Mouse (Mus musculus): ENCODE measurements around the gene Mgme1. TPM values are rescaled to one million over a fixed set of nuclear protein-coding genes. Genes with fewer than 3 reads are reported as not detected.

Mgme1 gene
- polyA plus RNA-seq, 1 experiment from 2014 or later: 24.2 TPM

DNA sequence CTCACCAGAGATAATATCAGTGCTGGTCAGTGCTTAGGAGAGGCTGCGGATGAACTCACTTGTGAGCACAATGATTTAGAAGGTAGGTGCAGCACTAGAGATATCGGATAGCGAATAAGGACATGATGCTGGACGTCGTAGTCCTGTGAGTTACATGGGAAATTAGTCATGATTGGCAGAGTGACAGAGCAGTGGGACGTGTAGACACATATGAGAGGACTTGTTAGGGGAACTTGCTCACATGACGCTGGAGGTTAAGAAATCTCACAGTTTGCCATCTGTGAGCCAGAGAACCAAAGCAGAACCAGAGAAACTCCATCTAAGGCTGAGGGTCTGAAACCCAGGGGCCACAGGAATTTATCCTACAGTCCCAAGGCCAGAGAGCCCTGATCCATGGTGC, 19.9 kb downstream of the Mgme1 start:
- no peak overlapping the region for H3K9ac ChIP-seq
- ATAC-seq (replicated peaks; ENCODE audit: low FRiP score): no peak
- H3K4me2 ChIP-seq: no peak overlapping the region
- no peaks in the 10 kb centered on the region for H3K36me3 ChIP-seq
- H3K27me3 ChIP-seq: no peaks in the 10 kb centered on the region
- H3K27ac ChIP-seq: no peak overlapping the region
- no peak overlapping the region for H3K4me3 ChIP-seq (replicated peaks)
- whole genome bisulfite sequencing: 75% methylated on average over 7 of the region's 7 CpGs
- no peaks in the 10 kb centered on the region for H3K9me3 ChIP-seq (replicated peaks)
- H3K4me1 ChIP-seq: 0 out of 2 replicates have a peak, but pooled peaks cover 5% of the 10 kb centered on the region

DNA sequence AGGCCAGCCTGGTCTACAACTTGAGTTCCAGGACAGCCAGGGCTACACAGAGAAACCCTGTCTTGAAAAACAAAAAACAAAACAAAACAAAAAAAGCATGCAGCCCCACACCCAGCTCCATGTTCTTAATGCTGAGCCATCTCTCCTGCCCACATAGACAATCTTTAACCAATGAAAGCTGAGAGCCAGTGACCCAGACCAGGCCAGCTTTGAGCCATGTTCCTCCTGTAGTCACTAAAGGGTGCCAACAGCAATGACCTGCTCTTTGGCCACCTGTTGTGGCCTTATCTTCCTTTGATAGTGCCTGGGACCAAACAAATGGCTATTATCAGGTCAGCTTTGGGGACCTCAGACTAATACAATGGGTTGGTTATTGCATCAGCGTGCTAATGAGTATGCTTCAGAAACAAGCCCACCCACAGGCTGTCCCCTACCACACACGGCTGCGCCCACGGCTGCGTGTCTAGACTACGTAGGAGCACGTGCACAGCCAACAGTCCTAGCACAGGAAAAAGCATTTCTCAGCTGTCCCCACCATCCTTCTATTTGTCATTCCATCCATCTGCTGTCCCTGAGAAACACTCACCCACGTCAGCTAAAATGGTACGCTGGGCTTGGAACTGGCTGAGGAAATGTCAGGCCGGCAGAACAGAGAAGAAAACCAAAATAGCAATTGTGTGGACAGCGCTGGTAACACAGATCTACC, 21.3 kb downstream of the Mgme1 start:
- Histone ChIP-seq H3K4me1 (0 out of 2 replicates have a peak, but pooled peaks cover 5% of the 10 kb centered on the region), H3K27me3 (no peaks in the 10 kb centered on the region), H3K4me3 (replicated peaks) (no peak overlapping the region), H3K4me2 (no peak overlapping the region), H3K9me3 (replicated peaks) (no peaks in the 10 kb centered on the region), H3K27ac (no peak overlapping the region), H3K9ac (no peak overlapping the region), H3K36me3 (no peaks in the 10 kb centered on the region)
- no peak for ATAC-seq (replicated peaks; ENCODE audit: low FRiP score)
- WGBS: 78% methylated on average over 11 of the region's 11 CpGs

DNA sequence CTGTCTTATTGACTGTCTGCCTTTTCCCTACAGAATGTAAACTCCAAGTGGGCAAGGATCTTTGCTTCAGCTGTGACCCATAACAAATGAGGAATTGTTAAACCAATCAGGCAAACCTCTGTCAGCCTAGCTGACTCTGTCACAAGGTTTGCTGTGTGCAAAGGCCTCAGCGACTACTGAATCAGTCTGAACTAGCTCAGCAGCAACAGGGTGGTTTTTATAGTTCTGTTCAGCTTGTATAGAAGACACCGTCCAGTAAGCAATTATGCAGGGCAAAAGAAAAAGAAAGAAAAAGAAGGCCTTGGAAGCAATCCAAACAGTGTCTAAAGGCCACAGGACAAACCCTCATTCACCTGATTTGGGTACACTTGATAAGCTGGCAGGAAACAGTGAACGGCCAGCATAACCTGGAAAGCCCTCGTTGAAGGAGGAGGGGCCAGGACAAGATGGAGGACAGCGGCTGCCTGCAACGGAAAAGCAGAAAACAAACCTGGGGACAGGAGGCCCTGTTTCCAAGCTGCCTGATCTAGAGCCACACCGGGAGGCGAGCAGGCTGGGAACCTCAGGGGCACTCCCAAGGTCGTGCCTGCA, 24.8 kb downstream of the Mgme1 start:
- Histone ChIP-seq H3K9me3 (replicated peaks) (no peaks in the 10 kb centered on the region), H3K4me3 (replicated peaks) (no peak overlapping the region), H3K4me2 (no peak overlapping the region), H3K27ac (no peak overlapping the region), H3K36me3 (no peaks in the 10 kb centered on the region), H3K9ac (no peak overlapping the region), H3K27me3 (no peaks in the 10 kb centered on the region), H3K4me1 (peaks cover 10% of the 10 kb centered on the region)
- 64% methylated on average over 9 of the region's 9 CpGs for WGBS
- no peak for ATAC-seq (replicated peaks; ENCODE audit: low FRiP score)

DNA sequence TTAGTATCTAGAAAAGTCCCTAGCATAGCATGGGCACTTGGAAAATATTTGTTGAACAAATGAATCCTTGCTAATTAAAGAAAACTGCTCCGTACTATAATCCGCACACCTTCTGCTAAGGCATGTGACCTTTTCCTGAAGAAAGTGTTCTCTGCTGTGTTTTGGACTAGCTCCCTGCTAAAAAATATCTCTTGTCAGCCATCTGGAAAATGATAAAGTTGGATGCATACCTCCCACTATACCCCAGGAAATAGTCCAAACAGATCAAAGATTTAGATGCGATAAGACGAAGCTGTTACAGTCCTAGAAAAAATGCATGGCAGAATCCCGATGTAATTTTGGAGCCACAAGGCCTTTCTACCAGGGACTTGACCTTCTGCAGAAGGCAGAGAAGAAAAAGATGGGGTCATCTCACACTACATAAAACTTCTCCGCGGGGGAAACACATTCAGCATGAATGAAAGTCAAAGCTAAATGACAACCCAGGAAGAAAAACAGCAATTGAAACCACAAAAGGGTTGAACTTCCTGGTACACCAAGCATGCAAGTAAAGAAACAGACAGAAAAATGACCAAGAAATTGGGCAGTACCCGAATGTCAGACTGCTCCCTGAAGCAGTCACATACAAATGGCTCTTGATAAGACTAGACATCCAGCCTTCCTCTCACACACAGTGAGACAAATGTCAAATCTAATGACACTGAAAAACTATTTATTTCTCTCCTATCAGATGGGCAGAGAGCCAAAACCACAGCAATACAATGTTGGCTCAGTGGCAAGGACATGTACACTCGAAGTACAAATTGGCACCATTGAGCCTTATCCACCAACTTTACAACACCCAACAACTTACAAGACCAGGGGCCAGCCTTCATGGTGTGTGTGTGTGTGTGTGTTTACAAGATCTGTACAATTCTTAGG, 29.5 kb downstream of the Mgme1 start:
- Histone ChIP-seq H3K9me3 (replicated peaks) (no peaks in the 10 kb centered on the region), H3K4me2 (peak overlapping the region; percentile 9; the same call in 1 of the 2 replicates), H3K4me3 (replicated peaks) (no peak overlapping the region), H3K27ac (no peak overlapping the region), H3K9ac (no peak overlapping the region), H3K4me1 (peaks cover 12% of the 10 kb centered on the region), H3K36me3 (no peaks in the 10 kb centered on the region), H3K27me3 (no peaks in the 10 kb centered on the region)
- 41% methylated on average over 9 of the region's 9 CpGs for WGBS
- no peak for ATAC-seq (replicated peaks; ENCODE audit: low FRiP score)

DNA sequence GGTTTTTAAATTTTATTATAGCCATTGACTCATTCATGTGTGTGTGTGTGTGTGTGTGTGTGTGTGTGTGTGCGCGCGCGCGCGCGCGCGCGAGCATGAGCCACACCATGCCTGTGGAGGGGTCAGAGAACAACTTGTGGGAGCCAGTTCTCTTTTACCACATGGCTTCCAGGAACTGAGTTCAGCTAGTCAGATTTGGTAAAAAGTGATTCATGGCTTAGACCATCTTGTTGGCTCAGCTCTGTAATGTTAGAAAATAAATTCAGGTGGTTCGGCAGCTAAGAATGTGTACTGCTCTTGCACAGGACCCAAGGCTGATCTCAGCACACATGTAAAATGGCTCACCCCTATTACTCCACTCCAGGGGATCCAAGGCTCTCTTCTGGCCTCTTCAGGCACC, 30.6 kb downstream of the Mgme1 start:
- Histone ChIP-seq H3K27ac (no peak overlapping the region), H3K9ac (no peak overlapping the region), H3K4me2 (no peak overlapping the region), H3K36me3 (no peaks in the 10 kb centered on the region), H3K9me3 (replicated peaks) (no peaks in the 10 kb centered on the region), H3K4me3 (replicated peaks) (no peak overlapping the region), H3K4me1 (peaks cover 12% of the 10 kb centered on the region), H3K27me3 (no peaks in the 10 kb centered on the region)
- ATAC-seq (replicated peaks; ENCODE audit: low FRiP score): no peak
- 92% methylated on average over 11 of the region's 11 CpGs for WGBS

DNA sequence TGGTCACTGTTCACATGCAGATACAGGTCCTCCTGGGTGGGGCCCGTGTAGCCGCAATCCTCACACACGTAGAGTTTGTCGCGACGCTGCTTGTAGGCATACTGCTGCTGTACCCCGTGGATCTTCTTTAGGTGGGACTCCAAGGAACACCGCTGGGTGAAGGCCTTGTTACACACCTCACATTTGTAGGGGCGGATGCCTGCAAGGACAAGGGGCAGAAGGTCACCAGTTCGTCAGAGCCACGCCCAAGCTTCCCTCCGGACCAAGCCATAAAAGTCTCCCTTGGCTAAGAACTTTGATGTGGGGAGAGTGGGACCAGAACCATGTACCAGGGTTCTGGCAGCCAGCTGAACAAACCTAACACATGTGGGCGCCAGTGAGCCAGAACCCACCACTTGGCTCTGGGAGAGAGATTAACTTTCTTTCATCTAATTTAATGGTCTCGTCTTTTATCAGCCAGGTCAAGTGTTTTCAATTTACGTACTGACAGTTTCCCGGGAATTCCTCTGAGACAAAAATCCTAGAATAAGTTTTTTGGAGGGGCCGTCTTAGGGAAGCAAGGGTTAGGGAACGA, 35.3 kb downstream of the Mgme1 start:
- WGBS: 58% methylated on average over 18 of the region's 18 CpGs
- no peak overlapping the region for H3K4me2 ChIP-seq
- H3K27me3 ChIP-seq: no peaks in the 10 kb centered on the region
- H3K4me3 ChIP-seq (replicated peaks): no peak overlapping the region
- no peak overlapping the region for H3K27ac ChIP-seq
- no peaks in the 10 kb centered on the region for H3K9me3 ChIP-seq (replicated peaks)
- ATAC-seq (replicated peaks; ENCODE audit: low FRiP score): no peak
- H3K4me1 ChIP-seq: peaks cover 13% of the 10 kb centered on the region; the same call in 1 of the 2 replicates
- H3K9ac ChIP-seq: no peak overlapping the region
- no peaks in the 10 kb centered on the region for H3K36me3 ChIP-seq

DNA sequence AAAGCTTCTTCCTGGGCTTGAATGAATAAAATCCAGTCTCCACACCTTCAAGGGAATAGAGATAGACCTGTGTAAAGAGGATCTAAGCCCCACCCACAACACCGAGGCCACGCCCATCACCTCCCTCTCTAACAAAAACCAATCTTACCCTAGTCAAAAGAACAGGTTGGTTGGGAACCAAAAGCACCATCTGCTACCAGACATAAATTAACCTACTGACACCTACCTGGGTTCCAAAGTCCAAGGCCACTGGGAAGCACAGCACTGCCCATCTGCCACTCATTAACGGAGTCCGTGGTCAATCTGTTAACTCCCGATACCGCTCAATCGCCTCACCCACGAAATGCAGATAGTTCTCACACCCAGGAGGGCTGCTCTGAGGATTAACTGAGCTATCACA, 38.1 kb downstream of the Mgme1 start:
- 65% methylated on average over 8 of the region's 8 CpGs for WGBS
- Histone ChIP-seq H3K36me3 (no peaks in the 10 kb centered on the region), H3K4me3 (replicated peaks) (no peak overlapping the region), H3K4me2 (no peak overlapping the region), H3K9ac (no peak overlapping the region), H3K27ac (peak overlapping the region; percentile 15; the same call in 1 of the 2 replicates), H3K9me3 (replicated peaks) (no peaks in the 10 kb centered on the region), H3K4me1 (peaks cover 16% of the 10 kb centered on the region; the same call in 1 of the 2 replicates), H3K27me3 (no peaks in the 10 kb centered on the region)
- peak; percentile 74 for ATAC-seq (replicated peaks; ENCODE audit: low FRiP score)

DNA sequence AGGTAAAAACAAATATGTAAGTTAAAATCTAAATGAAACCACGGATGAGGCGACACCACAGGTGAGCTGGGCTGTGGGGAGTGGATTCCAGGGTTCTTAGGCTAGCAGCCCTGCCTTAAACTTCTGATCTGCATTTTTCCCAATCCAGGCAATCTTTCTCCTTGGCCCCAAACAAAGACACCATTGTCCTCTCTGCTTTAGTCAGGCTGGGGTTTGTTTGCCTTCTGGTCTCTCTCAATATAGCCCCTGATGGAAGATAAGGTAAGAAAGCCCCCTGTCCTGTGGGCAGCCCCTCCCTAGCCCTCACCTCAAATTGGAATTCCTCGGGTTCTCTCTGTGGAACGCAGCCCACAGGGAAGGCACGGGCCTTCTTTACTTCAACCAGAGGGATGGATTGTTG, 39.8 kb downstream of the Mgme1 start:
- no peak overlapping the region for H3K4me3 ChIP-seq (replicated peaks)
- peak overlapping the region; percentile 78 for H3K27ac ChIP-seq
- no peak overlapping the region for H3K9ac ChIP-seq
- H3K27me3 ChIP-seq: no peaks in the 10 kb centered on the region
- H3K4me2 ChIP-seq: no peak overlapping the region
- no peak for ATAC-seq (replicated peaks; ENCODE audit: low FRiP score)
- H3K9me3 ChIP-seq (replicated peaks): no peaks in the 10 kb centered on the region
- H3K36me3 ChIP-seq: no peaks in the 10 kb centered on the region
- peaks cover 16% of the 10 kb centered on the region; the same call in 1 of the 2 replicates for H3K4me1 ChIP-seq
- WGBS: 59% methylated on average over 5 of the region's 5 CpGs

DNA sequence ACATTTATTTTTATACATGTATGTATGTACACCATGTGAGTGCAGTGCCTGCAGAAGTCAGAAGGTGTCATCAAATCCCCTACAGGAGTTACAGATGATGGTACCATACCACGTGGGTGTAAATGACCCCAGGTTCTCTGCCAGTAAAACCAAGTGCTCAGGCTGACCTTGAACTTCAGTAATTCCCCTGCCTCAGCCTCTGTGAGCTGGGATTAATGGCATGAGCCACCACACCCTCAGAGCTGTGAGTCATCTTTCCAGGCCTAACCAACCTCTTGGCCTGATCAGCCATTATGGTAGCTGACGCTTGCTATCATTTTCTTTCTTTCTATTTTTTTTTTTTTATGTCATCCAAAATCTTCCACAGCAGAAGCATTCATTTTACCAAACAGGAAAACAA, 40.9 kb downstream of the Mgme1 start:
- WGBS: 69% methylated on average over 2 of the region's 2 CpGs
- Histone ChIP-seq H3K27me3 (no peaks in the 10 kb centered on the region), H3K4me2 (no peak overlapping the region), H3K9me3 (replicated peaks) (no peaks in the 10 kb centered on the region), H3K4me3 (replicated peaks) (no peak overlapping the region), H3K9ac (no peak overlapping the region), H3K36me3 (no peaks in the 10 kb centered on the region), H3K27ac (no peak overlapping the region), H3K4me1 (peaks cover 16% of the 10 kb centered on the region; the same call in 1 of the 2 replicates)
- no peak for ATAC-seq (replicated peaks; ENCODE audit: low FRiP score)

DNA sequence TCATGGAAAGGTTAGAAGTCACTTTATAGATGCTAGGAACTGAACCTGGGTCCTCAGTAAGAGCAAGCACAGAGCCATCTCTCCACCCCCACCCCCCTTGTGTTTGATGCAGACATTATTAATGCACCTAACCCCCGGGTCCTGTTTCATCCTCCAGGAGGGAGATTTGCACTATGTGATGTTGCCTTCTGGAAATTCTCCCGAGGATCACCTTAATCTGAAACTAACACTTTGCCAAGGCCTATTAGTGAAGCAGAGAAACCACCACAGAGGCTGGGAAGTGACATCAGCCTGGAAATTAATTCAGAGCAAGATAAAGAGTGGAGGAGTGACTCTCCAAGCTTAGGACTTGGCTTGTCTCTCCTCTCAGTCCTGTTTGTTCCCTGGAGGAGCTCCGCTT, 53.8 kb downstream of the Mgme1 start:
- 63% methylated on average over 3 of the region's 3 CpGs for WGBS
- no peaks in the 10 kb centered on the region for H3K9me3 ChIP-seq (replicated peaks)
- no peak overlapping the region for H3K4me2 ChIP-seq
- H3K27ac ChIP-seq: no peak overlapping the region
- H3K9ac ChIP-seq: no peak overlapping the region
- no peak overlapping the region for H3K4me3 ChIP-seq (replicated peaks)
- no peaks in the 10 kb centered on the region for H3K36me3 ChIP-seq
- ATAC-seq (replicated peaks; ENCODE audit: low FRiP score): no peak
- peaks cover 28% of the 10 kb centered on the region for H3K27me3 ChIP-seq
- peaks cover under 1% of the 10 kb centered on the region for H3K4me1 ChIP-seq

DNA sequence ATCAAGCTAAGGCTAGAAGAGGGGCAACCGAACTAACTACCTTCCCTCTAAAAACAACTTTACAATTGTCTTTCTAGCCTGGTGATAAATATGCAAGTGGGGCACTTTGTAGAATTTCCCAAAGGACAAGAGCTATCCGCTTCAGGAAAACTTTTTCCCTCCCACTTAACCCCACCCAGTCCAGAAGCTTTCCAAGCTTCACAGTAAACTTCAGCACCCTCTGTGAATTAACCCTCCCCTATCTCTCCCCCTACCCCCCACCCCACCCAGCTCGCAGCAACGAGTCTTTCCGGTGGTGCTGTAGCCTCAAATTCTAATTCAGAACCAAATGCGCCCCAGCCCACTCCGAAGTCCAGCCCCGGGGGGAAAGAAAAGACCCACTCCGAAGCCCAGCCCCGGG, 59.0 kb downstream of the Mgme1 start:
- no peak for ATAC-seq (replicated peaks; ENCODE audit: low FRiP score)
- Histone ChIP-seq H3K4me2 (peak overlapping the region; percentile 97), H3K27me3 (peaks cover 80% of the 10 kb centered on the region), H3K36me3 (no peaks in the 10 kb centered on the region), H3K9ac (no peak overlapping the region), H3K4me1 (peaks cover 43% of the 10 kb centered on the region), H3K27ac (no peak overlapping the region), H3K4me3 (replicated peaks) (peak overlapping the region; percentile 58), H3K9me3 (replicated peaks) (no peaks in the 10 kb centered on the region)
- 3% methylated on average over 9 of the region's 10 CpGs for WGBS

DNA sequence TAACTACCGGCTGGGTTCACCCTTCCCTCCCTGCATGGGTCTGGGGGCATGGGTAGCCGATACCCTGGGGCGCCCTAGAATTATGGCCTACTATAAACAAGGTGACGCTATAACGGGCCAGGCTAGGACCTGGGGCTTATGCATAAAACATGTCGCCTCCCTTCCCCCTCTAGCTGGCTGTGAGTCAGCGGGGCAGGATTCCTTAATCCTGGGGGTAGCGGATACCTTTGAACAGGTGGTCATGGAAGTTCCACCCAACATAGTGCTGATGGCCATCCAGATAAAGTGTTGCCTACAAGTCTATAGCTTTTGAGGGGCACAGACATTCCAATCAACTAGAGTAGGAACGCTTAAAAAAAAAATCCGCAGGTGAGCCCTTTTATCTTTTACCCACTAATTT, 59.5 kb downstream of the Mgme1 start:
- peaks cover 85% of the 10 kb centered on the region for H3K27me3 ChIP-seq
- no peaks in the 10 kb centered on the region for H3K36me3 ChIP-seq
- H3K27ac ChIP-seq: no peak overlapping the region
- under 1% methylated on average over 10 of the region's 10 CpGs for WGBS
- H3K4me1 ChIP-seq: peaks cover 43% of the 10 kb centered on the region
- no peaks in the 10 kb centered on the region for H3K9me3 ChIP-seq (replicated peaks)
- H3K4me3 ChIP-seq (replicated peaks): peak overlapping the region; percentile 58
- no peak for ATAC-seq (replicated peaks; ENCODE audit: low FRiP score)
- no peak overlapping the region for H3K9ac ChIP-seq
- H3K4me2 ChIP-seq: peak overlapping the region; percentile 97

Measured in kidney, embryonic 15.5 days (tissue).